Mouse (Mus musculus) hindbrain, postnatal 0 days (tissue): Measurements from ENCODE around the gene Hbp1. TPM values are rescaled to one million over a fixed set of nuclear protein-coding genes. Genes with fewer than 3 reads are reported as not detected.

Experiments
- ATAC-seq: fragments of 200-750 bp; cut with Nextera tagmentation; 2 replicates; pipeline ENCODE4 v1.8.0; 2017; ENCODE audit warnings: mild to moderate bottlenecking, moderate TSS enrichment, moderate library complexity
- DNase-seq: peaks from one replicate; pipeline ENCODE4 v3.0.0-alpha.2; 2015; ENCODE audit warnings: low spot score
- H3K27ac ChIP-seq: fragments of 300-500 bp; sonication (generic); 2 replicates; pipeline ENCODE4 v1.5.1; 2014; ENCODE audit warnings: mild to moderate bottlenecking
- H3K27me3 ChIP-seq: fragments of 300-500 bp; sonication (generic); 2 replicates; pipeline ENCODE4 v1.6.1; 2014; ENCODE audit warnings: low read length, mixed read lengths; ENCODE audit not compliant: insufficient read depth
- H3K36me3 ChIP-seq: fragments of 300-500 bp; sonication (generic); 2 replicates; pipeline ENCODE4 v1.6.1; 2014; ENCODE audit warnings: low read length, mixed read lengths; ENCODE audit not compliant: insufficient read depth
- H3K4me1 ChIP-seq: fragments of 300-500 bp; sonication (generic); 2 replicates; pipeline ENCODE4 v1.6.1; 2014; ENCODE audit warnings: antibody characterized with exemption, low read length, mixed read lengths; ENCODE audit not compliant: insufficient read depth
- H3K4me2 ChIP-seq: fragments of 300-500 bp; sonication (generic); 2 replicates; pipeline ENCODE4 v1.6.1; 2014; ENCODE audit warnings: low read depth, mild to moderate bottlenecking, low read length, moderate library complexity, mixed read lengths
- H3K4me3 ChIP-seq: fragments of 300-500 bp; sonication (generic); 2 replicates; pipeline ENCODE4 v1.5.1; 2014; ENCODE audit warnings: low read length
- H3K9ac ChIP-seq: fragments of 300-500 bp; sonication (generic); replicated peaks from 2 replicates; pipeline ENCODE4 v1.6.1; 2014; ENCODE audit warnings: mild to moderate bottlenecking, low read length, moderate library complexity, mixed read lengths
- H3K9me3 ChIP-seq: fragments of 300-500 bp; sonication (generic); 2 replicates; pipeline ENCODE4 v1.6.1; 2016; ENCODE audit warnings: low read length, mixed read lengths
- CTCF ChIP-seq: IDR thresholded peaks from 2 replicates; pipeline ENCODE4 v1.5.1; 2016; ENCODE audit warnings: antibody characterized with exemption, control low read depth, low read depth
- WGBS: fragments of 180-500 bp; shearing (Covaris S2); extraction: QIAGEN DNeasy Blood & Tissue Kit; methylation state at CpG from one replicate; pipeline ENCODE4 v1.1.7; 2014; 5-methylcytosine and 5-hydroxymethylcytosine counted together
- polyA plus RNA-seq: library from polyadenylated mRNA; unstranded; fragments of >200 nt; fragmentation: Nextera tagmentation; extraction: Ambion mirVana; gene quantifications from 2 replicates; pipeline ENCODE4 v1.2.1, GENCODE M21; 2015
- total RNA-seq: library from RNA; depleted of rRNA; stranded (reverse); fragments of >200 nt; gene quantifications from 2 replicates; pipeline ENCODE4 v1.2.3, GENCODE M21; 2014

The Hbp1 gene
- total and polyA plus RNA-seq, 2 experiments from 2014 or later, result 40.3 to 49.7 TPM

- peak; percentile 92 for ATAC-seq
- Histone ChIP-seq H3K27ac (no peak overlapping the region), H3K4me2 (no peak overlapping the region), H3K4me1 (no peaks in the 10 kb centered on the region), H3K27me3 (no peaks in the 10 kb centered on the region), H3K4me3 (no peak overlapping the region), H3K9ac (no peak overlapping the region), H3K9me3 (no peaks in the 10 kb centered on the region), H3K36me3 (peaks cover 28% of the 10 kb centered on the region; the same call in 1 of the 2 replicates)
- DNase-seq, result peak; percentile 83
- TF ChIP-seq CTCF, result peak; percentile 95
- WGBS, result 31% methylated on average over 4 of the region's 4 CpGs
These were observed 23.7 kb downstream of the Hbp1 start for GRCm38 (mm10) chr12:31926661-31927061.

GRCm38 (mm10) chr12:31925343-31925742 is 25.0 kb downstream of the Hbp1 start:
- no peak overlapping the region for H3K4me3 ChIP-seq
- WGBS, result 82% methylated on average over 6 of the region's 6 CpGs
- no peak overlapping the region for H3K27ac ChIP-seq
- H3K27me3 ChIP-seq, result no peaks in the 10 kb centered on the region
- TF ChIP-seq CTCF, result no peak
- no peaks in the 10 kb centered on the region for H3K4me1 ChIP-seq
- DNase-seq, result no peak
- no peak for ATAC-seq
- H3K36me3 ChIP-seq, result peaks cover 24% of the 10 kb centered on the region; the same call in 1 of the 2 replicates
- H3K9me3 ChIP-seq, result no peaks in the 10 kb centered on the region
- no peak overlapping the region for H3K4me2 ChIP-seq
- no peak overlapping the region for H3K9ac ChIP-seq

- DNase-seq (no peak), ATAC-seq (no peak)
- H3K4me3 ChIP-seq, result no peak overlapping the region
- no peak overlapping the region for H3K4me2 ChIP-seq
- no peak overlapping the region for H3K9ac ChIP-seq
- TF ChIP-seq CTCF, result no peak
- H3K27ac ChIP-seq, result no peak overlapping the region
- WGBS, result 88% methylated on average over 3 of the region's 3 CpGs
- H3K27me3 ChIP-seq, result no peaks in the 10 kb centered on the region
- H3K4me1 ChIP-seq, result no peaks in the 10 kb centered on the region
- no peaks in the 10 kb centered on the region for H3K9me3 ChIP-seq
- peaks cover 24% of the 10 kb centered on the region; the same call in 1 of the 2 replicates for H3K36me3 ChIP-seq
These were observed 26.2 kb downstream of the Hbp1 start for GRCm38 (mm10) chr12:31924135-31924534.

- WGBS, result 78% methylated on average over 18 of the region's 18 CpGs
- no peaks in the 10 kb centered on the region for H3K9me3 ChIP-seq
- H3K9ac ChIP-seq, result no peak overlapping the region
- no peak overlapping the region for H3K4me2 ChIP-seq
- H3K27ac ChIP-seq, result no peak overlapping the region
- H3K27me3 ChIP-seq, result no peaks in the 10 kb centered on the region
- no peaks in the 10 kb centered on the region for H3K4me1 ChIP-seq
- TF ChIP-seq CTCF, result no peak
- ATAC-seq, result no peak
- no peak overlapping the region for H3K4me3 ChIP-seq
- DNase-seq, result no peak
- peaks cover 12% of the 10 kb centered on the region; the same call in 1 of the 2 replicates for H3K36me3 ChIP-seq
These were observed 29.6 kb downstream of the Hbp1 start for GRCm38 (mm10) chr12:31920464-31921405.

- WGBS, result 62% methylated on average over 5 of the region's 5 CpGs
- Histone ChIP-seq H3K9ac (no peak overlapping the region), H3K4me3 (no peak overlapping the region), H3K9me3 (no peaks in the 10 kb centered on the region), H3K4me1 (no peaks in the 10 kb centered on the region), H3K27ac (0 out of 2 replicates have a peak overlapping the region, but pooled peaks have one; percentile 26), H3K4me2 (no peak overlapping the region), H3K27me3 (no peaks in the 10 kb centered on the region), H3K36me3 (peaks cover 1% of the 10 kb centered on the region; the same call in 1 of the 2 replicates)
- peak; percentile 52 for DNase-seq
- TF ChIP-seq CTCF, result 0 out of 2 replicates have a peak, but pooled peaks have one; percentile 11
- ATAC-seq, result peak; percentile 77
These were observed 33.1 kb downstream of the Hbp1 start for GRCm38 (mm10) chr12:31917245-31917644.

GRCm38 (mm10) chr12:31916691-31917090 is 33.6 kb downstream of the Hbp1 start:
- Histone ChIP-seq H3K9me3 (no peaks in the 10 kb centered on the region), H3K4me2 (no peak overlapping the region), H3K4me3 (no peak overlapping the region), H3K9ac (no peak overlapping the region), H3K27me3 (no peaks in the 10 kb centered on the region), H3K4me1 (no peaks in the 10 kb centered on the region), H3K27ac (no peak overlapping the region), H3K36me3 (no peaks in the 10 kb centered on the region; the same call in 1 of the 2 replicates)
- DNase-seq (no peak), ATAC-seq (no peak)
- TF ChIP-seq CTCF, result no peak
- 95% methylated on average over 5 of the region's 5 CpGs for WGBS

- ATAC-seq (peak; percentile 65; the same call in 1 of the 2 replicates), DNase-seq (no peak)
- TF ChIP-seq CTCF, result no peak
- Histone ChIP-seq H3K4me1 (no peaks in the 10 kb centered on the region), H3K9ac (no peak overlapping the region), H3K36me3 (no peaks in the 10 kb centered on the region), H3K4me2 (no peak overlapping the region), H3K9me3 (no peaks in the 10 kb centered on the region), H3K27me3 (no peaks in the 10 kb centered on the region), H3K4me3 (no peak overlapping the region), H3K27ac (peak overlapping the region; percentile 15; the same call in 1 of the 2 replicates)
- 50% methylated on average over 4 of the region's 4 CpGs for WGBS
These were observed 36.7 kb downstream of the Hbp1 start for GRCm38 (mm10) chr12:31913614-31914013.
